Mouse (Mus musculus) spleen, postnatal 10 days (tissue): ENCODE measurements around the gene Gm4767.
"Not testable (repeated sequence)": the region's sequence is repeated elsewhere in the genome, so short reads cannot be mapped to it uniquely, and the experiment has no call there.

Experiments used
- DNase-seq, 2 experiments: peaks; one replicate each; pipeline ENCODE4 v3.0.0; 2021 to 2022; ENCODE audit warnings: low spot score in 2 of 2

Gene Gm4767

DNA sequence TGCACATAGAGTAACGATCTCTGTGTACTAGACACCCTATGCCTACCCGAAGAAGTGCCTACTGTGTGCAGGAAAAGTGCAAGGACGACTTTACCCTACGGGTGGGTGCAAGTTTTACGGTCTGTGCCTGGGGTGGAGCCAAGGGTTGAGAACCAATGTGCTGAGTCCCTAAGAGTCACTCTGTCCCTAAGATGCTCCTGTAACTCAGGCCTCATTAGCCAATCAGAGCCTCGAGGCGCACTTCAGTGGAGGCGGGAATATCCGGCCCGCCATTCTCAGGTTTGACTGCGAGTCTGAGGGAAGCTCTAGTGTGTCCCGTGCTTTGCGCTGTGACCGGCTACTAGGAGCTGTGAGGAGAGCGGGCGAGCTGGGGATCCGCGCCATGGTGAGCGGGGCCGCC lies at the start of gene Gm4767:
Gm4767 (plus strand) TSS at position 288 of the 400 bp plus-strand sequence.
- peak in 1 of 2 experiments; percentile 11 for DNase-seq

DNA sequence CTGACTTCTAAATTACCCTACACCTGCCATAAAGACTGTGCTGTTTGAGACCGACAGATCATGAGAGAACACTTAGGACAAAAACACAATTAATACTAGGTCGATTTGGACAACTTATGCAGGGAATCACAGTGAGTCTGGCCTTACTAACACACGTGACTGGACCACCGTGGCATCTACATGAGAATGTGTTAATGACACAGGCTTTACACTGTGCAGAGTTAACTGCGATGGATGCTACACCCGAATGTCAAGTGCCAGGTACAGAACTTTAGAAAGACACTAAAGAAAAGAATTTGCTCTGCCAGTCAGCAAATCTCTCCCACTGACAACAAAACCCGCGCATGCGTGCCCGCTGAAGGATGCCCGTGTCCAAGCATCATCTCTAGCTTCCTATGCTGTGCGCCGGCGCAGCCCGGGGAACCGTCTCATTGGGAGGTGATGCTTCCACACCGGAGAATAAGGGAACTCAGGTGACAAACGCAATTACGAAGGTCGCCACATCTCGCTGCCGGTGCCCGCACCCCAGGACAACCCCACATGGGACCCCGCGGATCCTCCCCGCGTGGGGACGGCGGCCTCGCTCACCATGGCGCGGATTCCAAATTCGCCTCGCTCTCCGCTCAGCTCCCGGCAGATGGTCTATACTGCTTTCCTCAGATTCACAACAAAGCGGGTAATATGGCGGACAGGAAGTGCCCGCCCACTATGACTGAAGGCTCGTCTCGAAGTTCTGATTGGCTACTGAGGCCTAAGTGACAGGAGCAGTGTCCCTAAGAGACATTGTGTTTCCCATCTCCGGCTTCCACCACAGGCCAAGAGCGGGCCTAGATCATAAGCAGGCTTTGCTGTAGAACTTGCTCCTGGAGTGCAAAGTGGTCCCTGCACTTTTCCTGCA lies 41.2 kb upstream of the Gm4767 start, which contains the start of gene Gm3055:
Gm3055 (minus strand) TSS at position 656 of the 898 bp plus-strand sequence.
- not testable (repeated sequence) for DNase-seq

DNA sequence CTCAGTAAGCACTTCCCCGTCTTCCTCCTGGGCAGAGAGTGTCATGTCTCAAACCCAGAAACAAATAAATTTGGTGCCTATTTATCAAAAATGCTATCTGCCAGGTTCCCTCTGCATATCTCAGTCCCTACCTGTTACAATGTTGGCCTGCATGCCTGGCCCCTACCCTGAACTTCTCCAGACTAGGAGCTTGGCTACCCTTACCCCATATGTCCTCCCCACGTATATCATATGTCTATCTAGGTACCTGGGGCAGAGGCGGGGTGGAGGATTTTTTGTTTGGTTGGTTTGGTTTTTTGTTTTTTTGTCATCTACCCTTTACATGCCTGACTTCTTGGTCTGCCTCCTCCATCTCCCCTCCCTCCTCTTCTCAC lies 40.6 kb upstream of the Gm4767 start:
- not testable (repeated sequence) for DNase-seq

DNA sequence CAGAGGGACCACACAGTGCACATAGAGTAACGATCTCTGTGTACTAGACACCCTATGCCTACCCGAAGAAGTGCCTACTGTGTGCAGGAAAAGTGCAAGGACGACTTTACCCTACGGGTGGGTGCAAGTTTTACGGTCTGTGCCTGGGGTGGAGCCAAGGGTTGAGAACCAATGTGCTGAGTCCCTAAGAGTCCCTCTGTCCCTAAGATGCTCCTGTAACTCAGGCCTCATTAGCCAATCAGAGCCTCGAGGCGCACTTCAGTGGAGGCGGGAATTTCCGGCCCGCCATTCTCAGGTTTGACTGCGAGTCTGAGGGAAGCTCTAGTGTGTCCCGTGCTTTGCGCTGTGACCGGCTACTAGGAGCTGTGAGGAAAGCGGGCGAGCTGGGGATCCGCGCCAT lies 34.2 kb downstream of the Gm4767 start:
- not testable (repeated sequence) for DNase-seq

DNA sequence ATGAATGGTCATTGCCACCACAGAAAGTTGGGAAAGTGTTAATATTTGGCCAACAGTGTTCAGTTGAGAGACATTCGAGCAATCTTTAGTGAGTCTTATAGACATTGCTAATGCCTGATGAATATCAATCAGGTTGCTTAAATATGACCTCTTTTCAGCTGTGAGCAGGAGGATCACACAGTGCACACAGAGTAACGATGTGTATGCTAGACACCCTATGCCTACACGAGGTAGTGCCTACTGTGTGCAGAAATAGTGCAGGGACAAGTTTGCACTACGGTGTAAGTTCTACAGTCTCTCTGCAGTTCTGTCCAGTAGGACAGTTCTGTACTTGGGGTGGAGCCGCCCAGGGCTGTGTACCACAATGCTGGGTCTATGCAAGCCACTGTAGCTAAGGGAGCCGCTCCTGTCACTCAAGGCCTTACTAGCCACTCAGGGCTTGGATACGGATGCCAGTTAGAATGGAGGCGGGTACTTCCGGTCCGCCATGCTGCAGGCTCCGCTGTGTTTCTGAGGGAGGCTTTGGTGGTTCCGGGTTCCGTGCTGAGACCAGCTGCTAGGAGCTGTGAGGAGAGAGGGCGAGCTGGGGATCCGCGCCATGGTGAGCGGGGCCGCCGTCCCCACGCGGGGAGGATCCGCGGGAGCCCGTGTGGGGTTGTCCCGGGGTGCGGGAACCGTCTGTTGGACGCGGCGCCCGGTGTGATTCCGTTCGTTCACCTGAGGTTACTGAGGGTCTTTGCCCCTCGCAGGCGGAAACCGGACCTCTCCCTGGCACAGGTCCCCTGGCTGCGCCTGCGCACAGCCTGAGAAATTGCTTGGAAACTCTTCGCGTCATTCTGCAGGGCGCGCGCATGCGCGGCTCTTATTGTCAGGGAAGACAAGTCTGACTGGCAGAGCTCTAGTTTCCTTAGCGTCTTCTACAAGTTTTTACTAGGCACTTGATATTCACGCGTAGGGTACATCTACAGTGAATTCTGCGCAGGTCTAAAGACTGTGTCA lies 51.7 kb downstream of the Gm4767 start, which contains the start of gene Gm32687:
Gm32687 (plus strand) TSS at position 526 of the 999 bp plus-strand sequence.
- DNase-seq: peak; percentile 2 to 3
